Mouse (Mus musculus): ENCODE results near the gene Lrrc75a. TPM values are rescaled to one million over a fixed set of nuclear protein-coding genes. Genes with fewer than 3 reads are reported as not detected.

Gene Lrrc75a
- polyA plus RNA-seq, 1 experiment from 2014 or later: 4.7 TPM

GRCm38 (mm10) chr11:62574703-62575085 is 73.6 kb downstream of the Lrrc75a start:
- Histone ChIP-seq H3K36me3 (ENCODE audit: inconsistent target) (peaks cover 17% of the 10 kb centered on the region; the same call in 1 of the 2 replicates), H3K27ac (peak overlapping the region; percentile 96), H3K79me2 (ENCODE audit: inconsistent target) (peaks cover 48% of the 10 kb centered on the region), H3K4me3 (ENCODE audit: inconsistent target) (peak overlapping the region; percentile 94)
- WGBS (ENCODE audit: missing documents): 25% methylated on average over 4 of the region's 4 CpGs

- Histone ChIP-seq H3K27ac (peak within 1 kb of the TSS; percentile 96), H3K79me2 (ENCODE audit: inconsistent target) (peaks cover 43% of the 10 kb centered on the region), H3K36me3 (ENCODE audit: inconsistent target) (peaks cover 13% of the 10 kb centered on the region; the same call in 1 of the 2 replicates), H3K4me3 (ENCODE audit: inconsistent target) (peak within 1 kb of the TSS; percentile 94)
- 14% methylated on average over 6 of the region's 6 CpGs for WGBS (ENCODE audit: missing documents)
Measured at GRCm38 (mm10) chr11:62573959-62574702, 74.2 kb downstream of the Lrrc75a start, which contains the start of gene Trpv2. Gene Trpv2 (plus strand): TSS chr11:62574486.

GRCm38 (mm10) chr11:62568300-62568699 is 80.0 kb downstream of the Lrrc75a start:
- Histone ChIP-seq H3K79me2 (ENCODE audit: inconsistent target) (no peaks in the 10 kb centered on the region), H3K4me3 (ENCODE audit: inconsistent target) (no peak overlapping the region), H3K36me3 (ENCODE audit: inconsistent target) (no peaks in the 10 kb centered on the region), H3K27ac (no peak overlapping the region)
- WGBS (ENCODE audit: missing documents): 62% methylated on average over 3 of the region's 3 CpGs

- no peak overlapping the region for H3K27ac ChIP-seq
- no peak overlapping the region for H3K4me3 ChIP-seq (ENCODE audit: inconsistent target)
- H3K79me2 ChIP-seq (ENCODE audit: inconsistent target): no peaks in the 10 kb centered on the region
- 87% methylated on average over 1 of the region's 1 CpGs for WGBS (ENCODE audit: missing documents)
- no peaks in the 10 kb centered on the region for H3K36me3 ChIP-seq (ENCODE audit: inconsistent target)
Measured at GRCm38 (mm10) chr11:62566211-62566610, 82.1 kb downstream of the Lrrc75a start.

- Histone ChIP-seq H3K79me2 (ENCODE audit: inconsistent target) (no peaks in the 10 kb centered on the region), H3K27ac (no peak overlapping the region), H3K4me3 (ENCODE audit: inconsistent target) (no peak overlapping the region), H3K36me3 (ENCODE audit: inconsistent target) (no peaks in the 10 kb centered on the region)
- 78% methylated on average over 7 of the region's 7 CpGs for WGBS (ENCODE audit: missing documents)
Measured at GRCm38 (mm10) chr11:62565747-62566146, 82.6 kb downstream of the Lrrc75a start.

- Histone ChIP-seq H3K79me2 (ENCODE audit: inconsistent target) (no peaks in the 10 kb centered on the region), H3K4me3 (ENCODE audit: inconsistent target) (no peak overlapping the region), H3K36me3 (ENCODE audit: inconsistent target) (no peaks in the 10 kb centered on the region), H3K27ac (no peak overlapping the region)
- 93% methylated on average over 2 of the region's 2 CpGs for WGBS (ENCODE audit: missing documents)
Measured at GRCm38 (mm10) chr11:62563590-62563989, 84.7 kb downstream of the Lrrc75a start.

- WGBS (ENCODE audit: missing documents): 49% methylated on average over 43 of the region's 43 CpGs
- H3K79me2 ChIP-seq (ENCODE audit: inconsistent target): no peaks in the 10 kb centered on the region
- H3K4me3 ChIP-seq (ENCODE audit: inconsistent target): no peak overlapping the region; the same call in 1 of the 2 replicates
- no peaks in the 10 kb centered on the region for H3K36me3 ChIP-seq (ENCODE audit: inconsistent target)
- no peak overlapping the region for H3K27ac ChIP-seq
Measured at GRCm38 (mm10) chr11:62560463-62561016, 87.8 kb downstream of the Lrrc75a start.

GRCm38 (mm10) chr11:62558961-62559646 is 89.2 kb downstream of the Lrrc75a start:
- H3K4me3 ChIP-seq (ENCODE audit: inconsistent target): no peak overlapping the region
- WGBS (ENCODE audit: missing documents): 25% methylated on average over 6 of the region's 6 CpGs
- no peak overlapping the region for H3K27ac ChIP-seq
- H3K36me3 ChIP-seq (ENCODE audit: inconsistent target): peaks cover under 1% of the 10 kb centered on the region; the same call in 1 of the 2 replicates
- peaks cover 6% of the 10 kb centered on the region for H3K79me2 ChIP-seq (ENCODE audit: inconsistent target)

GRCm38 (mm10) chr11:62558152-62558551 is 90.2 kb downstream of the Lrrc75a start:
- 92% methylated on average over 2 of the region's 2 CpGs for WGBS (ENCODE audit: missing documents)
- Histone ChIP-seq H3K4me3 (ENCODE audit: inconsistent target) (no peak overlapping the region), H3K36me3 (ENCODE audit: inconsistent target) (peaks cover 10% of the 10 kb centered on the region; the same call in 1 of the 2 replicates), H3K27ac (no peak overlapping the region), H3K79me2 (ENCODE audit: inconsistent target) (peaks cover 16% of the 10 kb centered on the region)

GRCm38 (mm10) chr11:62557205-62557604 is 91.1 kb downstream of the Lrrc75a start:
- WGBS (ENCODE audit: missing documents): 90% methylated on average over 5 of the region's 5 CpGs
- Histone ChIP-seq H3K36me3 (ENCODE audit: inconsistent target) (peaks cover 12% of the 10 kb centered on the region; the same call in 1 of the 2 replicates), H3K4me3 (ENCODE audit: inconsistent target) (no peak overlapping the region), H3K79me2 (ENCODE audit: inconsistent target) (peaks cover 22% of the 10 kb centered on the region), H3K27ac (no peak overlapping the region)

- Histone ChIP-seq H3K4me3 (ENCODE audit: inconsistent target) (no peak overlapping the region), H3K79me2 (ENCODE audit: inconsistent target) (peaks cover 31% of the 10 kb centered on the region), H3K27ac (no peak overlapping the region), H3K36me3 (ENCODE audit: inconsistent target) (peaks cover 12% of the 10 kb centered on the region; the same call in 1 of the 2 replicates)
Measured at GRCm38 (mm10) chr11:62555896-62556412, 92.4 kb downstream of the Lrrc75a start.

GRCm38 (mm10) chr11:62554934-62555517 is 93.3 kb downstream of the Lrrc75a start:
- peaks cover 31% of the 10 kb centered on the region for H3K79me2 ChIP-seq (ENCODE audit: inconsistent target)
- H3K27ac ChIP-seq: no peak overlapping the region
- peak overlapping the region; percentile 71; the same call in 1 of the 2 replicates for H3K4me3 ChIP-seq (ENCODE audit: inconsistent target)
- H3K36me3 ChIP-seq (ENCODE audit: inconsistent target): peaks cover 12% of the 10 kb centered on the region; the same call in 1 of the 2 replicates

Measured in macrophage (primary cell).